Mouse (Mus musculus): ENCODE results near the gene Elp6.

The Elp6 gene

GRCm38 (mm10) chr9:110366746-110367145, 61.8 kb downstream of the Elp6 start:
- DNase-seq = no peak

GRCm38 (mm10) chr9:110369860-110370259, 64.9 kb downstream of the Elp6 start:
- DNase-seq = no peak
